Mouse (Mus musculus) intestine, postnatal 0 days (tissue): Measurements from ENCODE around the gene Btk. TPM values are rescaled to one million over a fixed set of nuclear protein-coding genes. Genes with fewer than 3 reads are reported as not detected.

Source experiments
- ATAC-seq: fragments of 200-750 bp; cut with Nextera tagmentation; 2 replicates; pipeline ENCODE4 v1.8.0; 2017; ENCODE audit warnings: mild to moderate bottlenecking, moderate TSS enrichment, moderate library complexity
- H3K27ac ChIP-seq: fragments of 300-500 bp; sonication (generic); 2 replicates; pipeline ENCODE4 v1.5.1; 2014; ENCODE audit warnings: mild to moderate bottlenecking, low read depth, low read length, moderate library complexity
- H3K27me3 ChIP-seq: fragments of 300-500 bp; sonication (generic); replicated peaks from 2 replicates; pipeline ENCODE4 v1.6.1; 2014; ENCODE audit warnings: low read length, mixed read lengths; ENCODE audit not compliant: control insufficient read depth, insufficient read depth
- H3K36me3 ChIP-seq: fragments of 300-500 bp; sonication (generic); 2 replicates; pipeline ENCODE4 v1.6.1; 2014; ENCODE audit warnings: mild to moderate bottlenecking, moderate library complexity; ENCODE audit not compliant: control insufficient read depth, insufficient read depth
- H3K4me1 ChIP-seq: fragments of 300-500 bp; sonication (generic); replicated peaks from 2 replicates; pipeline ENCODE4 v1.6.1; 2014; ENCODE audit warnings: antibody characterized with exemption, low read length, mixed read lengths; ENCODE audit not compliant: control insufficient read depth, insufficient read depth
- H3K4me2 ChIP-seq: fragments of 300-500 bp; sonication (generic); replicated peaks from 2 replicates; pipeline ENCODE4 v1.6.1; 2014; ENCODE audit warnings: low read depth, mild to moderate bottlenecking, moderate library complexity
- H3K4me3 ChIP-seq: fragments of 300-500 bp; sonication (generic); 2 replicates; pipeline ENCODE4 v1.5.1; 2014; ENCODE audit warnings: low read depth, low read length
- H3K9ac ChIP-seq: fragments of 300-500 bp; sonication (generic); 2 replicates; pipeline ENCODE4 v1.6.1; 2014; ENCODE audit warnings: mild to moderate bottlenecking, low read depth, low read length
- H3K9me3 ChIP-seq: fragments of 300-500 bp; sonication (generic); 2 replicates; pipeline ENCODE4 v1.6.1; 2016; ENCODE audit warnings: mixed run types; ENCODE audit not compliant: control insufficient read depth
- CTCF ChIP-seq: sonication (generic); IDR thresholded peaks from 2 replicates; pipeline ENCODE4 v1.5.1; 2016; ENCODE audit warnings: low read depth, mild to moderate bottlenecking, control low read depth, antibody characterized with exemption, moderate library complexity
- WGBS: fragments of 180-500 bp; shearing (Covaris S2); extraction: QIAGEN DNeasy Blood & Tissue Kit; methylation state at CpG from one replicate; pipeline ENCODE4 v1.1.7; 2014; 5-methylcytosine and 5-hydroxymethylcytosine counted together
- polyA plus RNA-seq: library from polyadenylated mRNA; unstranded; fragments of >200 nt; fragmentation: Nextera tagmentation; extraction: Ambion mirVana; gene quantifications from 2 replicates; pipeline ENCODE4 v1.2.1, GENCODE M21; 2015

The Btk gene
- polyA plus RNA-seq, 1 experiment from 2014 or later, result 0.83 TPM

DNA sequence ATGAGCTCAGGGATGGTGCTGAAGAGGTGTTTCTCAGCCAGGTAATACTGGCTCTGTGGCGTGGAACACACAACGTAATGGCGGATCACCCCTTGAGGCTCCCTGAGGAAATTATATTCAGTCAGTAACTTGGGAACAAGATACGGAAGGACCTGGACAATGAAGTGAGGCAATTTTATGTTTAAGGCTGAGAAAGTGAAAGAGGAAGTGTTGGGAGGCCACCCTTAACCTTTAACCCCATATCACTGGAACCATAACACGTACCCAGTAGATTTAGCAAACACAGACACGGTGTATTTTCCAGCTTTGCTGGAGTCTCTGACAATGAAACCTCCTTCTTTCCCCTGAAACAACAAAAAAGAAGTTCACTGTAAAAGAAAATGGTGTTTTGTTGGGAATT is 28.9 kb downstream of the Btk start:
- H3K36me3 ChIP-seq, result no peaks in the 10 kb centered on the region
- TF ChIP-seq CTCF, result no peak
- no peak overlapping the region for H3K9ac ChIP-seq
- H3K4me2 ChIP-seq, result peak overlapping the region; percentile 43; the same call in 1 of the 2 replicates
- 41% methylated on average over 6 of the region's 6 CpGs for WGBS
- no peak overlapping the region for H3K27ac ChIP-seq
- H3K9me3 ChIP-seq, result no peaks in the 10 kb centered on the region
- no peak overlapping the region for H3K4me3 ChIP-seq
- H3K27me3 ChIP-seq, result no peaks in the 10 kb centered on the region
- peak; percentile 82 for ATAC-seq
- H3K4me1 ChIP-seq, result no peaks in the 10 kb centered on the region

DNA sequence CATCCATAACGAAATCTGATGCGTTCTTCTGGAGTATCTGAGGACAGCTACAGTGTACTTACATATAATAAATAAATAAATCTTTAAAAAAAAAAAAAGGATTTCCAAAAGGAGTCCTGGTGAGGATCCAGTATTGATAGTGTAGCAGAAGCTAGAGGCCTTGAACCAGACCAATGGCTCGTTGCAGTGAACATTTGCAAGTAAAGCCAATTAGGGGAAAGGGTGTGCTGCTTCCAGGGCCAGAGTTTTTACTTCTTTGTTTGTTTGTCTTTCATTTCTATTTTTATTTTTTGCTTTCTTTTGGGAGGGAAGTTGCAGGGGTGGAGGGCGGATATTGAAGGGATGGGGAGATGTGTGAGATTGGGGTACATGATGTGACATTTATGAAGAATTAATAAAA is 30.0 kb downstream of the Btk start:
- Histone ChIP-seq H3K27me3 (no peaks in the 10 kb centered on the region), H3K27ac (no peak overlapping the region), H3K9ac (no peak overlapping the region), H3K4me3 (no peak overlapping the region), H3K9me3 (no peaks in the 10 kb centered on the region), H3K4me2 (no peak overlapping the region), H3K4me1 (no peaks in the 10 kb centered on the region), H3K36me3 (no peaks in the 10 kb centered on the region)
- no peak for ATAC-seq
- TF ChIP-seq CTCF, result no peak
- WGBS, result 75% methylated on average over 4 of the region's 4 CpGs

- Histone ChIP-seq H3K36me3 (no peaks in the 10 kb centered on the region), H3K4me3 (no peak overlapping the region), H3K4me2 (no peak overlapping the region), H3K9me3 (no peaks in the 10 kb centered on the region), H3K4me1 (no peaks in the 10 kb centered on the region), H3K27ac (no peak overlapping the region), H3K27me3 (no peaks in the 10 kb centered on the region), H3K9ac (no peak overlapping the region)
- ATAC-seq, result no peak
- WGBS, result 23% methylated on average over 5 of the region's 5 CpGs
- peak; percentile 68 for TF ChIP-seq CTCF
Observed at GRCm38 (mm10) chrX:134550903-134551302, 32.5 kb downstream of the Btk start.

DNA sequence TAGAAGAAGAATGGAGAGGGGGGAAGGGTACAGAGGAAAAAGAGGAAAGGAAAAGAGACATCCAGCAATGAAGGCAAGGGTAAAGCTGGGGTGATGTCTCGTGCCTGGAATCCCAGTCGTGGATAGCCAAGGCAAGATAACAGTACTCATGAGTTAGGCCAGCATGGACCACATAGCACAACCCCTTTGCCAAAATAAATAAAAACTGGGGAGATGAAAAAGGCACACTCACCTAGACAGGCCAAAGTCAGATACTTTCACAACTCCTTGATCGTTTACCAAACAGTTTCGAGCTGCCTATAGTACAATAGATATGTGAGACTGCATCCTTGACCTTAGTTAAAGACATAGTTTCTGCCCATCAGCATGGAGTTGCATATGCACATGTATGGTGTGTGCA is 36.0 kb downstream of the Btk start:
- TF ChIP-seq CTCF, result no peak
- Histone ChIP-seq H3K36me3 (no peaks in the 10 kb centered on the region), H3K27ac (no peak overlapping the region), H3K27me3 (no peaks in the 10 kb centered on the region), H3K4me3 (no peak overlapping the region), H3K9me3 (no peaks in the 10 kb centered on the region), H3K4me2 (no peak overlapping the region), H3K9ac (no peak overlapping the region), H3K4me1 (no peaks in the 10 kb centered on the region)
- WGBS, result 76% methylated on average over 4 of the region's 4 CpGs
- ATAC-seq, result no peak

- no peak for ATAC-seq
- H3K27me3 ChIP-seq, result no peaks in the 10 kb centered on the region
- WGBS, result 20% methylated on average over 6 of the region's 6 CpGs
- no peaks in the 10 kb centered on the region for H3K9me3 ChIP-seq
- H3K4me2 ChIP-seq, result peak overlapping the region; percentile 69
- peak overlapping the region; percentile 54; the same call in 1 of the 2 replicates for H3K9ac ChIP-seq
- peak overlapping the region; percentile 52 for H3K4me3 ChIP-seq
- TF ChIP-seq CTCF, result no peak
- peak overlapping the region; percentile 87; the same call in 1 of the 2 replicates for H3K27ac ChIP-seq
- no peaks in the 10 kb centered on the region for H3K36me3 ChIP-seq
- no peaks in the 10 kb centered on the region for H3K4me1 ChIP-seq
Observed at GRCm38 (mm10) chrX:134541955-134542308, 41.4 kb downstream of the Btk start.

DNA sequence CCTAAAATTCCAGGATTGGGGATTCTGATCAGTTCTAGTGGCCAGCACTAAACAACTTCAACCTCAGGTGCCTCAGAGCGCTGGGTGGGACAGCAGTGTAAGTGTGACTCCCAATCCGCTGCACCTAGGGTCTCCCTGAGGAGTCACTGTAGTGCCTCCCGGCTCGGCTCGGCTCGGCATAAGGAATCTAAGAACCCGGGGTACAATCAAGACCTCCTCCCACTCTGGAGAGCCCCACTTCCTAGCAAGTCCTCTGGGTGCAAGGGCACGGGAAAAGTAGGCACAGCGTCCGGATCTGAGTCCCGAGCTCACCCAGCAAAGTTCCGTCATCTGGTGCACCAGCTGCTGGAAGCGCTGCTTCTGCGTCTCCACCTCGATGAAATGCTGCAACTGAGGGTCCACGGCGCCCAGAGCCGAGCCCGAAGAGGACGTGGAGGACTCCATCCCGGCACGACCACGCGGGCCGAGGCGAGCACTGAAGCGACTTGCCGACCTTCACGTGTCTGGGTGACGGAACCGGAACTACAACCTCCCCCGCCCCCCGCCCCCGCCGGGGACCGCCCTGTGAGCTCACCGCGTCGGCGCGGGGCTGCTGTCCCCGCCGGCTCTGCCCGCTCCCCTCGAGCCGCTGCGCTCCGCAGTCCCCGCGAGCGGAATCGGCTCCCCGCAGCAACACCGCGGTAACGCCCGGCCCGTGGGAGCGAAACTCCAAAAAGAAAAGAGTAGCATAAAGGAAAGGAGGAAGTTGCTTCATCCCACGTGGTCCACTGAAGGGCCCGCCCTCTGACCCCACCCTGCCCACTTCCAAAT is 42.0 kb downstream of the Btk start, which contains the start of gene Timm8a1:
Gene Timm8a1, minus strand, starts transcription at position 721 of the 810 bp plus-strand sequence.
- ATAC-seq, result peak; percentile 93
- Histone ChIP-seq H3K9me3 (no peaks in the 10 kb centered on the region), H3K27ac (peak within 1 kb of the TSS; percentile 87), H3K36me3 (no peaks in the 10 kb centered on the region), H3K9ac (peak within 1 kb of the TSS; percentile 54), H3K4me1 (no peaks in the 10 kb centered on the region), H3K4me2 (peak within 1 kb of the TSS; percentile 69), H3K27me3 (no peaks in the 10 kb centered on the region), H3K4me3 (peak within 1 kb of the TSS; percentile 52)
- no peak for TF ChIP-seq CTCF
- 25% methylated on average over 37 of the region's 61 CpGs for WGBS
